Comparison of ENCODE assay signal across 9 mouse cellular contexts in the genomic region with DNA sequence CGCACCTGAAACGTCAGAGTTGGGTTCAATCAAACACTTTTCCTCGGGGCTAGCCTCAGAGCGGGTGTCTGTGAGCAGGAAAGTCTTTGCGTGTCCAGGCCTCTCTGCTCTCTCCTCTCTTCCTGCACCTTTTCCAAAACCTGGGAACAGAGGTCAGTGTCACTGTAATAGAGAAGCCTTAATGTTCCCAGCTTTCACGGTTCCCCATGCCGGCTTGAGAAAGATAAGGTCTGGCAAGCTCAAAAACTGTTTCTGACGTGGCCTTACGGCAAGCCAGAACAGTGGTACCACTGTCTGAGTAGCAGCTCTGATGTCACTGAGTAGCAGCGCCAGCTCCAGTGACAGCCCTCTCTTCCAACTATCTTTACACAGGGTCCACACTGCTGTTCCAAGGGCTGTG. TPM values are rescaled to one million over a fixed set of nuclear protein-coding genes. Genes with fewer than 3 reads are reported as not detected.
DNase-seq lines count a peak whose midpoint lies in the region; ATAC-seq and TF ChIP-seq lines count a peak whose summit lies in the region.
"Had no signal": no experiment of that assay in that cellular context is flagged by ENCODE, and none has a peak within 500 bp of the region (broad histone marks: within the 10 kb centered on the region; RNA-seq: fewer than 3 reads in every experiment).

No protein-coding gene starts in this region.

- peak overlapping the region; percentile 70 for H3K4me3 ChIP-seq in kidney, adult 2 months (ENCODE audit: insufficient read depth, low read depth, low read length)
- H3K4me3 ChIP-seq in bone marrow macrophage, adult 2 months (ENCODE audit: insufficient read depth, low read length), result peak overlapping the region; percentile 70
- peak overlapping the region; percentile 63 for H3K4me3 ChIP-seq in hindbrain, embryonic 13.5 days
- peak overlapping the region; percentile 61 for H3K4me3 ChIP-seq in midbrain, embryonic 13.5 days (replicated peaks)

- TF ChIP-seq POLR2A in kidney, adult 2 months (IDR thresholded peaks at IDR 0.05; ENCODE audit: low read depth, low read length), result no peak
- no peak for TF ChIP-seq POLR2A in bone marrow macrophage, adult 2 months (IDR thresholded peaks at IDR 0.05; ENCODE audit: borderline replicate concordance, low read depth, low read length)

- no peak for TF ChIP-seq CTCF in kidney, adult 2 months (conservative IDR thresholded peaks at IDR 0.05; ENCODE audit: insufficient read depth, insufficient read length, low read depth, low read length)
- no peak for TF ChIP-seq CTCF in bone marrow macrophage, adult 2 months (IDR thresholded peaks at IDR 0.05; ENCODE audit: low read depth, low read length)

- peaks cover 10% of the 10 kb centered on the region; the same call in 1 of the 2 replicates for H3K4me1 ChIP-seq in kidney, adult 2 months (ENCODE audit: control insufficient read depth, insufficient read depth, low read length)
- H3K4me1 ChIP-seq in bone marrow macrophage, adult 2 months (ENCODE audit: control insufficient read depth, insufficient read depth, low read length), result peaks cover 5% of the 10 kb centered on the region
- H3K4me1 ChIP-seq in hindbrain, embryonic 13.5 days (replicated peaks), result peaks cover 34% of the 10 kb centered on the region
- H3K4me1 ChIP-seq in midbrain, embryonic 13.5 days (replicated peaks), result peaks cover 29% of the 10 kb centered on the region

- no peak for DNase-seq in kidney, adult 2 months
- no peak for DNase-seq in kidney, adult 18-20 months
- no peak for DNase-seq in thymus, postnatal 36 days
- DNase-seq in thymus, postnatal 4 days, result no peak

- H3K27ac ChIP-seq in kidney, adult 2 months (ENCODE audit: insufficient read depth, low read depth, low read length), result no peak overlapping the region
- H3K27ac ChIP-seq in bone marrow macrophage, adult 2 months (ENCODE audit: insufficient read depth, low read depth, low read length), result no peak overlapping the region
- H3K27ac ChIP-seq in hindbrain, embryonic 13.5 days, result peak overlapping the region; percentile 60
- H3K27ac ChIP-seq in midbrain, embryonic 13.5 days, result no peak overlapping the region

- H3K9me3 ChIP-seq in hindbrain, embryonic 13.5 days, result no peaks in the 10 kb centered on the region
- no peaks in the 10 kb centered on the region for H3K9me3 ChIP-seq in midbrain, embryonic 13.5 days

- ATAC-seq in hindbrain, embryonic 13.5 days (ENCODE audit: low FRiP score), result no peak
- ATAC-seq in midbrain, embryonic 13.5 days, result no peak
- ATAC-seq in megakaryocyte-erythroid progenitor cell, adult 5-6 weeks (replicated peaks; ENCODE audit: low FRiP score, low TSS enrichment, poor library complexity, severe bottlenecking), result no peak

- no peaks in the 10 kb centered on the region for H3K27me3 ChIP-seq in kidney, adult 2 months (replicated peaks; ENCODE audit: control insufficient read depth, insufficient read depth, low read length)
- H3K27me3 ChIP-seq in hindbrain, embryonic 13.5 days, result no peaks in the 10 kb centered on the region
- H3K27me3 ChIP-seq in midbrain, embryonic 13.5 days, result no peaks in the 10 kb centered on the region
- H3K27me3 ChIP-seq: Patski had no signal

- peak overlapping the region; percentile 99 for H3K4me2 ChIP-seq in hindbrain, embryonic 13.5 days
- peak overlapping the region; percentile 99 for H3K4me2 ChIP-seq in midbrain, embryonic 13.5 days (replicated peaks)

- 46% methylated on average over 10 of the region's 10 CpGs for WGBS in kidney, adult 2 months
- 57% methylated on average over 10 of the region's 10 CpGs for WGBS in hindbrain, embryonic 13.5 days
- WGBS in midbrain, embryonic 13.5 days, result 58% methylated on average over 10 of the region's 10 CpGs

- H3K36me3 ChIP-seq in kidney, adult 2 months (ENCODE audit: control insufficient read depth, insufficient read depth, low read length), result no peaks in the 10 kb centered on the region
- peaks cover 51% of the 10 kb centered on the region for H3K36me3 ChIP-seq in hindbrain, embryonic 13.5 days
- H3K36me3 ChIP-seq in midbrain, embryonic 13.5 days, result peaks cover 58% of the 10 kb centered on the region

- peak overlapping the region; percentile 86 for H3K9ac ChIP-seq in hindbrain, embryonic 13.5 days
- peak overlapping the region; percentile 70 for H3K9ac ChIP-seq in midbrain, embryonic 13.5 days (replicated peaks)

RNA-seq across cellular contexts. Expression of a gene that starts 0.8 kb away (rescaled TPM):
- 17.5 and 19.5 TPM in 2 replicates for polyA plus RNA-seq in kidney, adult 2 months (2012; rRNA removed)
- polyA plus RNA-seq in bone marrow macrophage, adult 2 months (2012; ENCODE audit: insufficient read depth, insufficient read length, missing spikeins), result 34.3 and 46.1 TPM in 2 replicates
- 67.9 and 73.1 TPM in 2 replicates for polyA plus RNA-seq in hindbrain, embryonic 13.5 days (2015; fragmentation: Nextera tagmentation; extraction: Ambion mirVana)
- polyA plus RNA-seq in midbrain, embryonic 13.5 days (2015; fragmentation: Nextera tagmentation; extraction: Ambion mirVana), result 60.6 and 71.8 TPM in 2 replicates
- total RNA-seq in megakaryocyte-erythroid progenitor cell, adult 5-6 weeks (2014; fragmentation: Nextera tagmentation), result 25.3 and 34.4 TPM in 2 replicates
- 37.0 and 38.1 TPM in 2 replicates for total RNA-seq in megakaryocyte-erythroid progenitor cell, adult 5-6 weeks (2017)

RNA-seq across cellular contexts. Expression of a gene that starts 1.0 kb away (rescaled TPM):
- 157 and 166 TPM in 2 replicates for polyA plus RNA-seq in kidney, adult 2 months (2012; rRNA removed)
- 109 and 110 TPM in 2 replicates for polyA plus RNA-seq in bone marrow macrophage, adult 2 months (2012; ENCODE audit: insufficient read depth, insufficient read length, missing spikeins)
- 103 and 113 TPM in 2 replicates for polyA plus RNA-seq in hindbrain, embryonic 13.5 days (2015; fragmentation: Nextera tagmentation; extraction: Ambion mirVana)
- 99.9 and 112 TPM in 2 replicates for polyA plus RNA-seq in midbrain, embryonic 13.5 days (2015; fragmentation: Nextera tagmentation; extraction: Ambion mirVana)
- total RNA-seq in megakaryocyte-erythroid progenitor cell, adult 5-6 weeks (2014; fragmentation: Nextera tagmentation), result 132 and 157 TPM in 2 replicates
- total RNA-seq in megakaryocyte-erythroid progenitor cell, adult 5-6 weeks (2017), result 95.0 and 99.4 TPM in 2 replicates

RNA-seq across cellular contexts. Expression of a gene that starts 6.7 kb away (rescaled TPM):
- polyA plus RNA-seq in kidney, adult 2 months (2012; rRNA removed), result 14.5 and 17.0 TPM in 2 replicates
- 14.3 and 18.1 TPM in 2 replicates for polyA plus RNA-seq in bone marrow macrophage, adult 2 months (2012; ENCODE audit: insufficient read depth, insufficient read length, missing spikeins)
- polyA plus RNA-seq in hindbrain, embryonic 13.5 days (2015; fragmentation: Nextera tagmentation; extraction: Ambion mirVana), result 272 and 278 TPM in 2 replicates
- polyA plus RNA-seq in midbrain, embryonic 13.5 days (2015; fragmentation: Nextera tagmentation; extraction: Ambion mirVana), result 206 and 218 TPM in 2 replicates
- total RNA-seq in megakaryocyte-erythroid progenitor cell, adult 5-6 weeks (2014; fragmentation: Nextera tagmentation), result 1.6 and 2.9 TPM in 2 replicates
- total RNA-seq in megakaryocyte-erythroid progenitor cell, adult 5-6 weeks (2017), result not detected in 2 replicates

RNA-seq across cellular contexts. Expression of a gene that starts 12.5 kb away (rescaled TPM):
- polyA plus RNA-seq in kidney, adult 2 months (2012; rRNA removed), result 910 and 990 TPM in 2 replicates
- polyA plus RNA-seq in bone marrow macrophage, adult 2 months (2012; ENCODE audit: insufficient read depth, insufficient read length, missing spikeins), result 65.0 and 65.6 TPM in 2 replicates
- 9.7 and 12.1 TPM in 2 replicates for polyA plus RNA-seq in hindbrain, embryonic 13.5 days (2015; fragmentation: Nextera tagmentation; extraction: Ambion mirVana)
- 6.5 and 7.3 TPM in 2 replicates for polyA plus RNA-seq in midbrain, embryonic 13.5 days (2015; fragmentation: Nextera tagmentation; extraction: Ambion mirVana)
- total RNA-seq in megakaryocyte-erythroid progenitor cell, adult 5-6 weeks (2014; fragmentation: Nextera tagmentation), result 12.7 and 14.9 TPM in 2 replicates
- total RNA-seq in megakaryocyte-erythroid progenitor cell, adult 5-6 weeks (2017), result 6.2 and 10.2 TPM in 2 replicates

RNA-seq across cellular contexts. Expression of a gene that starts 17.4 kb away (rescaled TPM):
- polyA plus RNA-seq in kidney, adult 2 months (2012; rRNA removed), result 31.3 and 45.3 TPM in 2 replicates
- 57.0 and 81.4 TPM in 2 replicates for polyA plus RNA-seq in bone marrow macrophage, adult 2 months (2012; ENCODE audit: insufficient read depth, insufficient read length, missing spikeins)
- 0.49 TPM in 1 of 2 replicates, not detected in the other for polyA plus RNA-seq in hindbrain, embryonic 13.5 days (2015; fragmentation: Nextera tagmentation; extraction: Ambion mirVana)
- polyA plus RNA-seq in midbrain, embryonic 13.5 days (2015; fragmentation: Nextera tagmentation; extraction: Ambion mirVana), result 0.32 and 0.38 TPM in 2 replicates
- total RNA-seq in megakaryocyte-erythroid progenitor cell, adult 5-6 weeks (2014; fragmentation: Nextera tagmentation), result not detected in 2 replicates
- total RNA-seq in megakaryocyte-erythroid progenitor cell, adult 5-6 weeks (2017), result not detected in 2 replicates

Comparison
In these comparisons a context has a peak if more than half of its experiments do, and no peak if none do; other contexts are left out.
1. RNA of a gene that starts 6.7 kb away (polyA plus RNA-seq): 272 to 278 TPM in hindbrain, embryonic 13.5 days and 206 to 218 TPM in midbrain, embryonic 13.5 days; 14.3 to 18.1 TPM in bone marrow macrophage, adult 2 months and 14.5 to 17.0 TPM in kidney, adult 2 months; every median in the first group is over 10 times any median in the second.
2. Peak in every context shown above with its lines, with median percentiles within 50 percentile points of each other: H3K4me3 ChIP-seq.